In the genomic region with DNA sequence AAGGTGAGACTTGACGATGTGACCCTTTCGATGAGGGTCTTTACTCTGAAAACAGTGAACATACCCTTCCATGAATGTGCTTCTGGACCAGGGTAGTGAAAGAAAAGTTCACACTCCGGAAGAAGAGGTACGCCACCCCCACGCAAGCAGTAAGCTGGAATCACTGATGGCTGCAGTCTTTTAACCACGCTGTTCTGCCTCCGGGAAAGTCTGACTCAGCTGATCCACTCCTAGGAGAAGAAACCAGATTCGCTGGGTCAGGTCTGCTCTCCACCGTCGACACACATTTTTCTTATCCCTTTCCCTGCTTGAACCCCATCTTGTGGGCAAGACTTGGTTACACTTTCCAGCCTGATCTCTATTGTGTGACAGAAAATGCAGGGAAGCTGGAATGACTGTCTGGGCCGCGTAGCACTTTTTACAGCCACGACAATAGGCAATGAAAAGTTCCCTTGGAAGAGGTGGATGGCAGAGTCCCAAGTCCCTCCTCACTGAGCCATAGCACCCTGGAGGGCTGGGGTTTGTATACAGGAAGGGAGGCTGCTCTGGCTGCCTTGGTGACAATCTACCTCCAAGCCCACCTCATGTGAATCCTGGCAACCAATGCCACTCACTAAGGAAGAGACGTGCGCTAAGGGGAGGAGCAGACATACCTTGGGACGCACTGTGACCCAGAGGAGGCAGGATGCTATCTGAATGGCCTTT, we compare ENCODE assay signal across 8 mouse cellular contexts.
A peak's percentile ranks its signal among the peaks of the same experiment; 100 is the strongest.
DNase-seq lines count a peak whose midpoint lies in the region; ATAC-seq and TF ChIP-seq lines count a peak whose summit lies in the region.
"Had no signal": no experiment of that assay in that cellular context is flagged by ENCODE, and none has a peak within 500 bp of the region (broad histone marks: within the 10 kb centered on the region; RNA-seq: fewer than 3 reads in every experiment).

No protein-coding gene starts in this region.

- no peak for TF ChIP-seq CTCF in kidney, adult 2 months (conservative IDR thresholded peaks at IDR 0.05; ENCODE audit: insufficient read depth, insufficient read length, low read depth, low read length)

- no peak overlapping the region for H3K4me3 ChIP-seq in midbrain, embryonic 14.5 days (replicated peaks; ENCODE audit: low read depth, low read length)
- no peak overlapping the region for H3K4me3 ChIP-seq in midbrain, embryonic 11.5 days (ENCODE audit: low read depth, low read length)
- H3K4me3 ChIP-seq in kidney, adult 2 months (ENCODE audit: insufficient read depth, low read depth, low read length): no peak overlapping the region
- H3K4me3 ChIP-seq: myocyte had no signal

- H3K9ac ChIP-seq in midbrain, embryonic 14.5 days (replicated peaks; ENCODE audit: low read length): no peak overlapping the region
- H3K9ac ChIP-seq in midbrain, embryonic 11.5 days (ENCODE audit: low read length): no peak overlapping the region

- H3K4me2 ChIP-seq in midbrain, embryonic 14.5 days (ENCODE audit: low read length): no peak overlapping the region
- H3K4me2 ChIP-seq in midbrain, embryonic 11.5 days: no peak overlapping the region

- intact Hi-C loops in gastrocnemius, postnatal 14 days (cut with DNase I; ENCODE audit: low total_unique reads): no loop called here

- H3K27me3 ChIP-seq in midbrain, embryonic 14.5 days (ENCODE audit: control insufficient read depth, insufficient read depth, low read length): no peaks in the 10 kb centered on the region
- no peaks in the 10 kb centered on the region for H3K27me3 ChIP-seq in midbrain, embryonic 11.5 days (ENCODE audit: control insufficient read depth, insufficient read depth, low read length)
- no peaks in the 10 kb centered on the region for H3K27me3 ChIP-seq in kidney, adult 2 months (replicated peaks; ENCODE audit: control insufficient read depth, insufficient read depth, low read length)

- H3K36me3 ChIP-seq in midbrain, embryonic 14.5 days (ENCODE audit: control insufficient read depth, insufficient read depth, low read length): no peaks in the 10 kb centered on the region
- no peaks in the 10 kb centered on the region for H3K36me3 ChIP-seq in midbrain, embryonic 11.5 days (ENCODE audit: control insufficient read depth, insufficient read depth, low read length)
- H3K36me3 ChIP-seq in kidney, adult 2 months (ENCODE audit: control insufficient read depth, insufficient read depth, low read length): no peaks in the 10 kb centered on the region

- H3K4me1 ChIP-seq in midbrain, embryonic 14.5 days (ENCODE audit: control insufficient read depth, insufficient read depth, low read length): no peaks in the 10 kb centered on the region
- no peaks in the 10 kb centered on the region for H3K4me1 ChIP-seq in midbrain, embryonic 11.5 days (ENCODE audit: control insufficient read depth, insufficient read depth, low read length)
- H3K4me1 ChIP-seq in kidney, adult 2 months (ENCODE audit: control insufficient read depth, insufficient read depth, low read length): no peaks in the 10 kb centered on the region

- DNase-seq in midbrain, embryonic 14.5 days: peak; percentile 27
- no peak for DNase-seq in midbrain, embryonic 11.5 days (ENCODE audit: low spot score, missing footprints)
- DNase-seq in gastrocnemius, postnatal 14 days: peak; percentile 27
- DNase-seq in kidney, adult 2 months: peak; percentile 64
- peak; percentile 30 to 40 for DNase-seq in lung, postnatal 4 days
- DNase-seq in c-Kit-positive CD71-positive TER-119-positive erythroid progenitor cells, embryonic 14.5 days (ENCODE audit: low spot score): no peak
- DNase-seq in layer of hippocampus, adult 11-12 months (ENCODE audit: low spot score): no peak

- H3K9me3 ChIP-seq in midbrain, embryonic 14.5 days (ENCODE audit: control insufficient read depth, low read length): no peaks in the 10 kb centered on the region
- H3K9me3 ChIP-seq in midbrain, embryonic 11.5 days (ENCODE audit: control insufficient read depth, low read length): no peaks in the 10 kb centered on the region

- no peak for ATAC-seq in midbrain, embryonic 14.5 days (ENCODE audit: low FRiP score, low TSS enrichment)
- no peak for ATAC-seq in midbrain, embryonic 11.5 days (ENCODE audit: low FRiP score)

- WGBS in midbrain, embryonic 14.5 days: 65% methylated on average over 16 of the region's 16 CpGs
- 78% methylated on average over 16 of the region's 16 CpGs for WGBS in midbrain, embryonic 11.5 days
- WGBS in kidney, adult 2 months: 29% methylated on average over 16 of the region's 16 CpGs

- no peak for TF ChIP-seq POLR2A in kidney, adult 2 months (IDR thresholded peaks at IDR 0.05; ENCODE audit: low read depth, low read length)

- H3K27ac ChIP-seq in midbrain, embryonic 14.5 days (replicated peaks; ENCODE audit: low read depth, low read length): no peak overlapping the region
- H3K27ac ChIP-seq in midbrain, embryonic 11.5 days (ENCODE audit: low read depth, low read length): no peak overlapping the region
- no peak overlapping the region for H3K27ac ChIP-seq in kidney, adult 2 months (ENCODE audit: insufficient read depth, low read depth, low read length)

Comparison
In these comparisons a context has a peak if more than half of its experiments do, and no peak if none do; other contexts are left out.
1. DNase-seq: peak in midbrain, embryonic 14.5 days (single experiment), gastrocnemius, postnatal 14 days (single experiment), kidney, adult 2 months (single experiment) and lung, postnatal 4 days (2 of 2); none in midbrain, embryonic 11.5 days (single experiment), c-Kit-positive CD71-positive TER-119-positive erythroid progenitor cells, embryonic 14.5 days (single experiment) and layer of hippocampus, adult 11-12 months (single experiment).